Mouse (Mus musculus) right cerebral cortex, postnatal 10 days (tissue): ENCODE results near the gene Shank2.

ENCODE experiments used
- DNase-seq, 2 experiments: peaks; one replicate each; pipeline ENCODE4 v3.0.0; 2021; ENCODE audit warnings: low spot score in 2 of 2

Shank2 gene

DNA sequence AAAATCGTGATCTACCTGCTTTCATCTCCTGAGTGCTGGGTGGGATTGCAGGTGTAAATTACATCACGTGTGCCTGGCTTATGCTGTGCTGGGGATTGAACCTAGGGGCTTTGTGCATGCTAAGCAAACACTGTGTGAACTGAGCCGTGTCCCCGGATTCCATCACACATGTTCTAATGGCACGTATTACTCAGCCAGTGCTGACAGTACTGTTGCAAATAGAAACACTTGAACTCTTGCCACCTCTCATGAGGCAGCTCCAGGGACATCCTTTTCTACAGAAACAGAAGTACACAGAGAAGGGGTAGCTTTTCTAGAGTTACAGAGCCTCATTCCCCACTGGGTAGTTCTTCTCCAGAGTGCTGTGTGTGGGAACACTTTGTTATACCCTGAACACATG is 168.5 kb downstream of the Shank2 start:
- peak in 1 of 2 experiments; percentile 39 for DNase-seq

GRCm38 (mm10) chr7:144170686-144171085 is 169.0 kb downstream of the Shank2 start:
- peak; percentile 63 to 83 for DNase-seq

DNA sequence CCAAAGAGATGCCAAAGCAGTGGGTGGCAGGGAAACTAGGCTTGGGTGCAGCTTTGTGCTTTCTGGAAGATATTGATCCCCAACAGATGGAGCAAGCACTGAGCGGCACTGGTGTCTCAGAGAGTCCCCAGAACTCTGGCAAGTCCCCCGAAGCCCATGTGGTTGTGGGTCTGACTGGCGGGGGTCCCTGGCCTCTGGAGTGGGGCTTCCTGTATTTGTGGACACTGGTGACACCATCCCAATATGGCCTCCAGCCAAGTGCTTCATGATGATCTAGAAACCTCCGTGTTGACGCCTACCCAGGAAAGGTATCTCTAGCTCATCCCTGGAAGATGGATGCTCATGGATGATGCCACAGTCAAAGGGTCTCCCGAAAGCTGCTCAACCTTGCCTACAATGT is 172.1 kb downstream of the Shank2 start:
- DNase-seq: peak; percentile 55 to 61

- peak; percentile 66 to 76 for DNase-seq
These were observed 172.6 kb downstream of the Shank2 start for GRCm38 (mm10) chr7:144174329-144174728.

DNA sequence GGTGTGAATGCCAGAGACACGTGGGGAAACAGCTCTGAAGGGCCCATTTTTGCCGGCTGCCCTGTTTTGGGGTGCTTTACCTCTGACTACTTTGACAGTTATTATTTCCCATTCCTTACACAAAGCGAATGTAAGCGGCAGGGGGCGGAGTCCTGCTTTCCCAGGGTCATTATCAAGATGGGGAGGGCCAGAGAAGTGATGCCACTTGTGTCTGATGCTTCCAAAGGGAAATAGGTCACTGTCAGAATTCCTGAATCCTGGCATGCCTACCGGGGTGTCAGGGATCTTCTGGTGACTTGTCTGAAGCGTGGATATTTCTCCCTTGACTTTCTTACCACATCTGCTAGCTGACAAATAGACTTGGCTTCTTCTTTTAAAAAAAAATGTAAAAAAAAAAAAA is 173.3 kb downstream of the Shank2 start:
- DNase-seq: peak in 1 of 2 experiments; percentile 43

DNA sequence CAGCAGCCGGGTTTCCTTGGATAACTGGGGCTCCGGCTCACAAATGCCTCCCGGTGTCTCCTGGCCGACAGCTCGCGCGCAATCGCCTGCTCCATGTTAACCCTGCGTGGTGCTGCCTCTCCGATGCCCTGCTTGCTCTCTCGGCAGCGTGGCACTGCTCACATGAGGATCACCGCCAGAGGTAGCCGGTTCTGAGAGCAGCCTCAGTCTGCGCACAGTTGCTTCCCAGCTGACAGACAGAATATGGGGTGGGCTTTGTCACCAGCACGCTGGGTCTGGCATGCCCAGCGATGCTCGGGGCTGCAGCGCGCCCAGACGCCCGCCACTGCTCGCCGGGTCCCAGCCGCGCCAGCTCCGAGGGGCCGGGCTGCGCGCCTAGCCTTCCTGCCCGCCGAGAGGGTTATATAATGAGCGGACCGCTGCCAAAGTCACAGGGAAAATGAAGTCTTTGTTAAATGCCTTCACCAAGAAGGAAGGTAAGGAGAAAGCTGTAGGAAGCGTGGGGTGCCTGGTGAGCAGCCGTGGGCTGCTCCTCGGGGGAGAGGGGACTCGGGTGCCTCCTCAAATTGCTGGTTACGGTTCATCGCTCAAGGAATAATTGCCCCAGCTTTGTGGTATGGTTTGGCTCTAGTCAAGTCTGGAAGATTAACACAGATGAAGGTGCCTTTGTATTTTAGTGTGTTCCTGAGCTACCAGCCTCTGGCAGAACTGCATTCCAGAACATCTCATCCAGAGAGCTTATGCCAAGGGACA is 173.9 kb downstream of the Shank2 start:
- DNase-seq: peak; percentile 83 to 87

- DNase-seq: no peak
These were observed 174.6 kb downstream of the Shank2 start for GRCm38 (mm10) chr7:144176234-144176730.

GRCm38 (mm10) chr7:144179436-144179835 is 177.7 kb downstream of the Shank2 start:
- no peak for DNase-seq

GRCm38 (mm10) chr7:144180885-144181284 is 179.2 kb downstream of the Shank2 start:
- peak in 1 of 2 experiments; percentile 78 for DNase-seq

DNA sequence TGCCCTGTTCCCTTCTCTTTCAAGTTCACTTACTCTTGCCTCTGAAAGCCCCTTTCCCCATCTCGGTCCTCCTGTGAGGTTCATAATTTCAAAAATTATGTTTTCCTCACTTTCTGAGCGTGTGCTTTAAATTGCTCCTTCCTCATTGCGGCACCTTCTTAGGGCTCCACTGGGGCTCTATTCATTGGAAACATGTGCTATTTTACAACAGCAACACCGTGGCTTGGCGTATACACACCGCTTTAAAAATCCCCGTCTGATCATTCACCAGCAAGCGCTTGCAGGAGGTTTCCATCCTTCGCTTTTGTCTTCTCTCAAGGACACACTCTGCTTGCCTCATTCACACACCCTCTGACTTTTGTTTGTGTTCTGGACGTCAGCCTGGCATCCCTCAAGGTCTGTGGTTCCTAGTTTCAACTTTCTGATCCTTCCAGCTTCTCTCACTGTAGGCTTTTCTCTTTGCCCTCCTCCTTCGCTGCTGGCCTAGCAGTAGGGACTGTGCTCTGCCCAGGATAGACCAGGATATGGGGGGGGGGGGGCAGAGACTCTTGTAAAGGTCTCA is 186.2 kb downstream of the Shank2 start:
- DNase-seq: no peak

DNA sequence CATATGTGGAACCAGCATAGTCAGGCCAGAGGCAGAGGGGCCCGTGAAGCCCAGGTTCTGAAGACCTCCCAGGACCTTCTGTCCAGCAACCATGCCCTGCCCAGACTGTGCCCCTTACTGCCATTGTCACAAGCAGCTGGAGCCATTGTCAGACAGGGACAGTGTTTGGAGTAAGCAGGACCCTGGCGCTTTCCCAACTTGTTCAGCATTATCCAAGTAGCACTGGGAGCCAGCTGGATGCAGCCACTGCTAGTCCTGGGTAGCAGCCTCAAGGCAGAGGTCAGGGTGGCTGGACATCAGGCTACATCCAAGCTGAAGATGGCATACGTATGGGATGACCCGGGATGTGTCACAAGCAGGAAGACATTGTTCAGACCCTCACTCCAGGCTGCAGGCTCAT is 187.7 kb downstream of the Shank2 start:
- DNase-seq: peak in 1 of 2 experiments; percentile 61

DNA sequence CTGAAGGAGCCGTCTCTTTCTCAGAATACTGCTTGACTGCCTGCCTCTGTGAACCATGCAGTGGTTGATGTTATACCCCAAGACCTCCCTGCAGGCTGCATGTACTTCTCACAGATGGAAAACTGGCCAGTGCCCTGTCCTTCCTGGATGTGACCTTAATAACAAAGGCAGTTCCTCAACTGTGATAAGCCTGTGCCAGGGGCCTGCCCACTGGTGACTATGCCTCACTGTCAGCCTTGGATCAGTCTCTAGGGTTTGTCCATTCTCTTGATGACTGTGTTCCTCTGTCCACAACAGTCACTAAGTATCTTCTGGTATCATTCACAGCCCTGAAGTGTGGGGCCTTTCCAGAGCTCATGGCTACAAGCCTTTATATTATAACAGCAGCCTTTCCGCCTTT is 196.8 kb downstream of the Shank2 start:
- no peak for DNase-seq

DNA sequence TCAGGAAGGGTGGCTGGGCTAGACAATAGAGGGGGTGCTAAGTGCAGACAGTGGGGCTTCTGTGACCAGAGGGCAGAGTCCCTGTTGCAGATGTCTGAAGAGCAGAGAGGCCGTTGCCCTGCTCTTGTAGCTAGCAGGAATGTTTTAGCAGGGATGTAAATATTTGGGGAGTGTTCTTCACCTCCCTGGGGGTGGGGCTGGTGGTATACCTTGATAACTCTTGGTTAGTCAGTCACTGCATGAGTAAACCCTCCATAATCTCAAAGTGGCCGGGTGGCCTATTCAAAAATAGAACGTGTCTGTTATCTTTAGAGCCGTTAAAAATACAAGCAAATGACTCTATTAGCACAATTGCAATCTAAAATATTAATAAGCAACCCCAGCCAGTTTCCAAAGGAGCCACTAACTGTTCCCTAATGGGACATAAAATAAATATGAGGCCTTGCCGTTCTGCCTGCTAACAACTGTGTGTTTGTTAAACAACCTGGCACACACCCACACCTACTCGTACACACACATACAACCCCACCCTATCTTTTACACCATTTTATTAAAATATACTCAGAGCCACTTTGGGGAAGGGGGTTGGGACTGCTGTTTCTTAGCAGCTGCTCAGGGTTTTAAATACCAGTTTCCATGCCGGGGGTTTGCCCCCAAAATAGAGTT is 200.4 kb downstream of the Shank2 start:
- DNase-seq: no peak

DNA sequence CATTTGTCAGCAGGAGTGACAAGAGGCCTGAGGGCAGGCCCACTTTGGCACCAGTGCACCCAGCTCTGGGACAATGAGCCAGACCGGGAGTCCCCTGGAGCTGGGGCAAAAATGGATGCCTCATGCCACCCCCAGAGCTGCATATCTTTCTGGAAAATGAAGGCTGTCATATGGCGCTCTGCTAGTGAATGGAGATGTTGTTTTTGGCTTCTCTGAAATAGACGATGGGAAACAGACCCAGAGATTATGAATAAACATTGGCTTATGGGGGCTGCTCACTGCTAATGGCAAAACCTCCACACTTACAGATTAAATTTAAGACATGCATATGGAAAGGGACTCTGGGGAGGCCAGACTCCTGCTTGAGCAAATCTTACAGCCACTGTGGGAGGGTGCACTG is 202.6 kb downstream of the Shank2 start:
- DNase-seq: peak; percentile 49 to 68

DNA sequence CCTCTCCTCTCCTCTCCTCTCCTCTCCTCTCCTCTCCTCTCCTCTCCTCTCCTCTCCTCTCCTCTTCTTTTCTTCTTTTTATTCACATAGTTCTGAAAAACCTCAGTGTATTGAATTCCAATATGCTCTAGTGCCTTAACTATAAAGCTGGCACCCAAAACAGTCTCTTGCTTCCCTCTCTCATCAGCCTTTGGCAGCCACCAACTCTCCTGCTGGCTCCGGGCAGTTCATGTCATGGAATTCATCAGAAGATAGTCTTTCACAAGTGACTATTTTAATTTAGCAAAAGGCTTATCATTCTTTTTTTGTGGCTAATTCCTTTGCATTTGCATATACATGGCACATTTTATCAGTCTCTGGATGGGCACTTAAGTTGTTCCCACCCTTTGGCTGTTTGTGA is 203.4 kb downstream of the Shank2 start:
- DNase-seq: no peak

DNA sequence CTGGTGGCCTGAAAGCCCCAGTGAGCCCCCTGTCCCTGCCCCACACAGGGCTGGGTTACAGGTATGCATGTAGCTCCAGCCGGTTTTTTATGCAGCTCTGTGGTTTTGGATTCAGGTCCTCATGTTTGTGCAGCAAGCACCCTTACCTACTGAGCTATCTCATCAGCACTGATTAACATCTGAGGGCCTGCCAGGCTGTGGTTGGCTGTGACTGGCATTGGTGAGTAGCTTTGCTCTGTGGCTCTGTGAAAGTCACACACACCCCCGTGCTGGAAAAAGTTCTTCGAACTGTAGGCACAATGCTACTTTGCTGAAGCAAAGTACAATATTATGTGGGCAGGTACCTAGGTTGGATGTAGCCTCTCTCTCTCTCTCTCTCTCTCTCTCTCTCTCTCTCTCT is 204.1 kb downstream of the Shank2 start:
- no peak for DNase-seq

DNA sequence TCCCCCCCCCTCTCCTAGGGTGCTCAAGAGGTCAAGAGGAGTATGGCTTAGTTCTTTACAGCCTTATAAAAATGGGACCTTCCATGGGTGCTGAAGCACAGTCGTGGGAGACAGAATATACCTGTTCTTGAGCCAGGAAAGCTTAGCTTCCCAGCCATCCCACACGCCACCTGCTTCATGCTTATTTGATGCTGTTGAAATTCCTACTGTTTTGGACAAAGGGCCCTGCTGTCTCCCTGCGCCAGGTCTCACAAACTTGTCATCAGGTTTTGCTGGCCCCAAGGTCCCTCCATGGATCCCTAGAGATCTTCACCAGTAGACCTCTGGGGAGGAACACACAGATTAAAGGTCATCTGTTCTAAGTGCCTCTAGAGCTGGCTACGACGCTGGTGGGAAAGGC is 204.5 kb downstream of the Shank2 start:
- no peak for DNase-seq

- DNase-seq: peak; percentile 50 to 55
These were observed 205.4 kb downstream of the Shank2 start for GRCm38 (mm10) chr7:144207100-144207499.

DNA sequence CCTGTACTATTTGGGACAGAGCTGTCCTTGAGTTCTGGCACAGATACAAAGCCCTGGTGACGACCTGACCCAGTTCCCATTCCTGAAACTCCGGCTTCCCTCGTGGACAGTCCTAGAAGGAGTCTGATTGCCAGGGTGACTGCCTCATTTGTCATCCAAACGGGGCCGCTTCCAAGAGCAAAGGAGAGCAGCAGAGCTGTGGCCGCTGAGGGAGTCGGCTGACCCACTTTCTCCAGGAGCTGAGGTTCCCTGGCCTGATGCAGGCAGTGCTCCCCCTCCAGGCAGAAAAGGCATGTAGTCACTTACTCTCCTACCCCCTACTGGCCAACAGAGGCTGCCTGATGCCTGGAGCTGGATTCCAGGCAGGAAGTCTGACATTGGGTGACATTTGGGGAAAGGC is 206.1 kb downstream of the Shank2 start:
- DNase-seq: peak; percentile 85 to 90

DNA sequence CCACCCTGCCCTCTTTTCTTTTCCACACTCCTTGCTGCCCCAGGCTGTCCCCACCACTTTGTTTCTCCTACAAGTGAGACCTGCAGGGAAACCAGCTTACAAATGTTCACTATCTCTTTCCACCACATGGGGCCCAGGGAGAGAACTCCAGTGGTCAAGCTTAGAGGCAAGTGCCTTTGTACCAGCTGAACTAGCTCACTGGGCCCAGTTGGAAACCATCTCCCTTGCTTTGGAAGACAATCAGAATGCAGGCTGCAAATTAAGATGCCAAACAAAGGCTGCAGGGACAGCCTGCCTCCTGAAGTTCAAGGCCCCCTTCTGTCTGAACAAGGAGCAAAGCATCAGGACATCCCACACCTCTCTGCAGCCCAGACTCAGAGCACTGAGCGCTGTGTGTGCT is 206.9 kb downstream of the Shank2 start:
- no peak for DNase-seq

- peak; percentile 56 to 73 for DNase-seq
These were observed 208.8 kb downstream of the Shank2 start for GRCm38 (mm10) chr7:144210526-144210925.

GRCm38 (mm10) chr7:144212694-144213093 is 211.0 kb downstream of the Shank2 start:
- no peak for DNase-seq

DNA sequence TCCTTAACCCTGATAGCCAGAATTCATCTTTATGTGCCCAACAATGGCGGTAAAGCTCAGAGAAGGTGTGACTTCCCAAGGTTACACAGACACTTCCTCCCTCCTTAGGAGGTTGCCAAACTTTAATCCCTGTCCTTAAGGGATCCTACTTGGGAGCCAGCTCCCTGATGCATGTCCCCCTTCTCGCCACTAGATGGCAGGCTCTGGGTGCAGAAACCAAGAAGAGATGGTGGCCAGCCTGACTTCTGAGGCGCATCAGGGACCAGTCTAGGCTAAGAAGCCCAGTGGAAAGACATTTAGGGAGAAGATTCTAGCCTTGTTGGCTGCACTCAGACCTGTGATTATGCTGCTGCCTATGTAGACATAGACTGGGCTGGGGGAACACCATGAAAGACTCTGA is 215.5 kb downstream of the Shank2 start:
- peak; percentile 74 to 83 for DNase-seq
